Mouse (Mus musculus) forebrain, embryonic 10.5 days (tissue): Measurements from ENCODE around the gene 4930595D18Rik. TPM values are rescaled to one million over a fixed set of nuclear protein-coding genes. Genes with fewer than 3 reads are reported as not detected.

Source experiments
- DNase-seq: peaks from one replicate; pipeline ENCODE4 v3.0.0-alpha.2; 2017; ENCODE audit warnings: low spot score; ENCODE audit errors: extremely low spot score
- H3K27ac ChIP-seq: fragments of 300-500 bp; sonication (generic); 2 replicates; pipeline ENCODE4 v1.5.1; 2016; ENCODE audit warnings: mild to moderate bottlenecking
- H3K27me3 ChIP-seq: fragments of 300-500 bp; sonication (generic); 2 replicates; pipeline ENCODE4 v1.6.1; 2016; ENCODE audit warnings: mild to moderate bottlenecking; ENCODE audit not compliant: poor library complexity, severe bottlenecking
- H3K36me3 ChIP-seq: fragments of 300-500 bp; sonication (generic); replicated peaks from 2 replicates; pipeline ENCODE4 v1.6.1; 2016; ENCODE audit warnings: mild to moderate bottlenecking, moderate library complexity
- H3K4me1 ChIP-seq: fragments of 300-500 bp; sonication (generic); 2 replicates; pipeline ENCODE4 v1.6.1; 2016
- H3K4me3 ChIP-seq: fragments of 300-500 bp; sonication (generic); 2 replicates; pipeline ENCODE4 v1.5.1; 2016; ENCODE audit warnings: mild to moderate bottlenecking, moderate library complexity
- H3K9me3 ChIP-seq: fragments of 300-500 bp; sonication (generic); 2 replicates; pipeline ENCODE4 v1.6.1; 2016; ENCODE audit warnings: mild to moderate bottlenecking, moderate library complexity
- WGBS: fragments of 180-500 bp; shearing (Covaris S2); methylation state at CpG from one replicate; pipeline ENCODE4 v1.1.7; 2016; 5-methylcytosine and 5-hydroxymethylcytosine counted together
- polyA plus RNA-seq: library from polyadenylated mRNA; unstranded; fragments of >200 nt; fragmentation: Nextera tagmentation; extraction: Ambion mirVana; gene quantifications from 2 replicates; pipeline ENCODE4 v1.2.1, GENCODE M21; 2016

4930595D18Rik gene
- polyA plus RNA-seq, 1 experiment from 2014 or later = not detected

- Histone ChIP-seq H3K4me1 (peaks cover 27% of the 10 kb centered on the region), H3K36me3 (no peaks in the 10 kb centered on the region), H3K4me3 (no peak overlapping the region), H3K27ac (no peak overlapping the region), H3K27me3 (peaks cover 11% of the 10 kb centered on the region; the same call in 1 of the 2 replicates), H3K9me3 (no peaks in the 10 kb centered on the region)
- 69% methylated on average over 17 of the region's 17 CpGs for WGBS
- no peak for DNase-seq
Observed at GRCm38 (mm10) chr12:111149495-111150235, 34.6 kb downstream of the 4930595D18Rik start.

DNA sequence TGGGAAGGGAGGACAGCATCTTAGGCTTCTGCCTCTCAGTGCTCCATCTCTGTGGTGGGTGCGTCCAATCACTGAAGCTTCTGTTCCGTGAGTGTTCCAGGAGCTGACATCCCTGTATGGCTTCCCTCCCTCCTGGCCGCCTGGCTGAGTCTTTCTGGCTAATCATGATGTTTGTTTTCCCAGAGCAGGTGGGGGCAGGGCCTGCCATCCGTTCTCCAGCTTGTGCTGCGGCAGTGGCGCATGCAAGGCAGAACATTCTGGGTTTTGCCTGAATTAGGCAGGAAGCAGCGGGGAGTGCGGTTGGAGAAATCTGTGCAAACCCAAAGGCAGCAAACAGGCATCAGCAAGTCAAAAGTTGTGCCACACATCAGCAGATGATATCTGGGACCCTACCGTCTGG, 39.0 kb downstream of the 4930595D18Rik start:
- H3K9me3 ChIP-seq = no peaks in the 10 kb centered on the region
- 62% methylated on average over 9 of the region's 9 CpGs for whole genome bisulfite sequencing
- DNase-seq = no peak
- H3K4me1 ChIP-seq = peaks cover 44% of the 10 kb centered on the region
- H3K4me3 ChIP-seq = no peak overlapping the region
- no peaks in the 10 kb centered on the region for H3K36me3 ChIP-seq
- peaks cover 11% of the 10 kb centered on the region; the same call in 1 of the 2 replicates for H3K27me3 ChIP-seq
- peak overlapping the region; percentile 54 for H3K27ac ChIP-seq

DNA sequence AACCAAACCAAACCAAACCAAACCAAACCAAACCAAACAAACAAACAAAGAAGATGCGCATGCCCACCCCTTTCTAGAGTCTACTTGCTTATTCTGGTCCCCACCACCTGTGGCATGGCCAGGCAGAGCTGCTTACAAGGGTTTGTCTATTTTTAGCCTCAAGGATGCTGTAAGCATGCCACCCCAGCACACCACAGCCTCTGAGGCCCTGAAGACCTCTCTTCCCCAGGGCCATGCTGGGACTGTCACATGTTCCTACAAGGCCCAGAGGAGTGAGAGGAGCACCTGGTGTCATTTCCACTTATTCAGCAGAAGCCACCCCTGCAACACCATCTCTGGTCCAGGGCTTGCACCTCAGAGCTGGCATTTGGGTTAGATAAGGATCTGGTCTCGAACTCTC, 39.7 kb downstream of the 4930595D18Rik start:
- H3K27ac ChIP-seq = peak overlapping the region; percentile 54
- H3K27me3 ChIP-seq = peaks cover 9% of the 10 kb centered on the region; the same call in 1 of the 2 replicates
- no peaks in the 10 kb centered on the region for H3K9me3 ChIP-seq
- no peaks in the 10 kb centered on the region for H3K36me3 ChIP-seq
- H3K4me1 ChIP-seq = peaks cover 42% of the 10 kb centered on the region
- DNase-seq = no peak
- H3K4me3 ChIP-seq = no peak overlapping the region
- WGBS = 93% methylated on average over 2 of the region's 2 CpGs

DNA sequence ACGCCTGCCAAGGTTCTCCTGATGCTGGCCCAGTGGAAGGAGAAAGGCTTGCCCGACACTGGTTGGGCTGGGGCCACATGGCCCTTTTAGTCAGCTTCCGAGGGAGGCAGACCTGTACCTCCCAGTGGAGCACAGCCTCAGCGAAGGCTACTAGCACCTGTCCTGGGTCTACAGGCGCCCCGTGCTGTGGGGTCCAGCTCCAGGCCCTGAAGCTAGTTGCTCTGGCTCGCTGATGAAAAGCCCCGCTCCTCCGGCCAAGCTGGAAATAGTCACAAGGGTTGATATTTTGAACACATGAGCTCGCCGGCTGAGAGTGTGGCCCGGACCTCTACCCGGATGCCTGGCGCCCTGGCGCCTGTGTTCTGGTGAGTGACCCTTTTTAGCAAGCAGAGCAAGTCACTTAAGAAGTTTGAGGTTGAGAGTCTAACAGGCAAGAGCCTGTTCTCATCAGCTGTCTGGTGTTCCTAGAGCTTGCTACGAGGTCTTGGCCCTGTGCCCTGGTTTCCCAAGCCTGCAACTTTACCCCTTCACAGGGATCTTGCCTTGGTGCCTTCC, 40.7 kb downstream of the 4930595D18Rik start:
- 78% methylated on average over 16 of the region's 16 CpGs for WGBS
- DNase-seq = no peak
- H3K36me3 ChIP-seq = no peaks in the 10 kb centered on the region
- H3K4me3 ChIP-seq = peak overlapping the region; percentile 21; the same call in 1 of the 2 replicates
- H3K27ac ChIP-seq = peak overlapping the region; percentile 76
- no peaks in the 10 kb centered on the region for H3K27me3 ChIP-seq
- peaks cover 42% of the 10 kb centered on the region for H3K4me1 ChIP-seq
- H3K9me3 ChIP-seq = peaks cover 5% of the 10 kb centered on the region; the same call in 1 of the 2 replicates

GRCm38 (mm10) chr12:111143005-111143508, 41.2 kb downstream of the 4930595D18Rik start:
- DNase-seq = peak; percentile 46

DNA sequence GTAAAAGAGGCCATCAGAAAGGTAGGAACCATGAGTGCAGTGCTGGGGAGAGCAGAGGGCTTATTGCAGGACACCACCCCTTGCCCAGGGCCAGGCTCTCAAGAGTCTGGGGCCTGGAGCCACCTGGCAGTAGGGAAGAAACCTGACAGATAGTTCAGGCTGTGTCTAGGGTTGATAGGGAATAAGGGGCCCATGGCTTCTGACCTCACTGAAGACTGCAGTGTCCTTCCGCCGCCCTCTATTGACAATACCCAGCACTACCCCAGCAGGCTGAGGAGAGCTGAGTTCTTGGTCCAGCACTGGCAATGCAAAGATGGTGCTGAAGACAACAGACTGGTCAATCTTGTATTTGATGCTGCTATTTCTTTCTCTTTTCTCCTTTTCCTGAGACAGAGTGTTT, 47.2 kb downstream of the 4930595D18Rik start:
- DNase-seq = no peak
- Histone ChIP-seq H3K36me3 (no peaks in the 10 kb centered on the region), H3K4me3 (no peak overlapping the region), H3K4me1 (peaks cover 7% of the 10 kb centered on the region), H3K27me3 (no peaks in the 10 kb centered on the region), H3K9me3 (peaks cover 12% of the 10 kb centered on the region), H3K27ac (no peak overlapping the region)
- 62% methylated on average over 2 of the region's 2 CpGs for whole genome bisulfite sequencing

More at GRCm38 (mm10) chr12:111143005-111143508, 41.2 kb downstream of the 4930595D18Rik start:
- peak overlapping the region; percentile 21; the same call in 1 of the 2 replicates for H3K4me3 ChIP-seq
- peaks cover 5% of the 10 kb centered on the region; the same call in 1 of the 2 replicates for H3K9me3 ChIP-seq
- H3K27me3 ChIP-seq = no peaks in the 10 kb centered on the region
- peak overlapping the region; percentile 76 for H3K27ac ChIP-seq
- WGBS = 21% methylated on average over 12 of the region's 12 CpGs
- H3K4me1 ChIP-seq = peaks cover 42% of the 10 kb centered on the region
- no peaks in the 10 kb centered on the region for H3K36me3 ChIP-seq

DNA sequence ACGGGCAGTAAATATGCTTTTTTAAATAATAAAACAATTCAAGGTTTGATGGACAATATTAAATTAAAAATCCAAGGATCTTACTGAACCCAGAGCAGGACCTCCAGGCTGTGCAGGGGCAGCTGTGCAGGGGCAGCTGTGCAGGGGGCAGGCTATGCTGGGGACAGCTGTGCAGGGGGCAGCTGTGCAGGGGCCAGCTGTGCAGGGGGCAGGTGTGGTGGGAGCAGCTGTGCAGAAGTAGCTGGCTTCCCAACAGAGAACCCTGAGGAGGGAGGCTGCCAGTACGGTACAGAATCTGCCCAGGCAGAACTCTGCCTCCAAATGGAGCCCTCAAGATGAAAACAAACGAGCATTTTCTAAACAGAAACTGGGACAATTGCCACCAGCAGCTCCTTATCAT, 48.3 kb downstream of the 4930595D18Rik start:
- 81% methylated on average over 3 of the region's 3 CpGs for WGBS
- no peak for DNase-seq
- no peaks in the 10 kb centered on the region for H3K27me3 ChIP-seq
- peaks cover 12% of the 10 kb centered on the region for H3K9me3 ChIP-seq
- no peaks in the 10 kb centered on the region for H3K36me3 ChIP-seq
- H3K4me3 ChIP-seq = no peak overlapping the region
- H3K4me1 ChIP-seq = peaks cover 7% of the 10 kb centered on the region
- H3K27ac ChIP-seq = 0 out of 2 replicates have a peak overlapping the region, but pooled peaks have one; percentile 30

DNA sequence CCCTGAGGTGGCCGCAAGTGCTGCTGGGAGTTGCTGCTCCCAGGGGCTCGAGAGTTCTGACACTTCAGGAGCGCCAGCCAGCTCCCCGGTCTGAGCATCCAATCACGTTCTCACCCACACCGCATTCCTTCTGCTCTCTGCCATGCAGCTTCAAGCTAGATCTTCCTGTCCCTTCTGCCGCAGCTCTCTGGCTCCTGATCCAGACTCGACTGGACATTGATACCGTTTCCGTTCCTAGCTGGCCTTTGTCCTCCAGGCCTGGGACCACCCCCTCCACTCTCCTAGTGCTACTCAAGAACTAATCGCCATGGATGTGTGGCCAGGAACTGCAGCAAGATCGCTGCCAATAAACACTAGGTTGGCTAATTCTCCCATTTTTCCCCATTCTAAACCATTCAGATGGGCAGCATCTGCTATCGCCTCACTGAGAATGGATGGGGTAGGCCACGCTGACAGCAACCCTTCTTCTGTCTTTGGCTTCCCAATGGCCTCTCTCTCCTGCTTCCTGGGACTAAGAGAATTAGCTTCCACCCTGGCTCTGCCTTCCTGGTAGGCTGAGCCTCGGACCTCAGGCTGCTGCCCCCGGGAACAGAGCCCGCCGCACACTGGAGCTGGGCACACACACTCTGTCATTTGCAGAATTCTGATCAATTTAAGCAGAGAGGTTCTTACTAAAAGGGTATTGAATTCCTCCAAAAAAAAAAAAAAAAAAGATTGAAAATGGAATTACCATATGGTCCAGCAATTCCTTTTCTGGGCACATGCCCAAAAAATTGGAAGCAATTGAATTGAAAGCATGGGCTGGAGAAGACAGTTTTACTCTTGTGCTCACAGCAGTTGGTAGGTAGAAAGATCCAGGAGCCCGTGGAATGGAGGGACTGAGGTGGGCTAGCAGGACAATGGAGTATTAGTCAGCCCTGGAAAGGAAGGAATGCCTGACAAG, 49.2 kb downstream of the 4930595D18Rik start:
- Histone ChIP-seq H3K27ac (peak overlapping the region; percentile 44; the same call in 1 of the 2 replicates), H3K9me3 (peaks cover 12% of the 10 kb centered on the region)
- WGBS = 81% methylated on average over 19 of the region's 19 CpGs

DNA sequence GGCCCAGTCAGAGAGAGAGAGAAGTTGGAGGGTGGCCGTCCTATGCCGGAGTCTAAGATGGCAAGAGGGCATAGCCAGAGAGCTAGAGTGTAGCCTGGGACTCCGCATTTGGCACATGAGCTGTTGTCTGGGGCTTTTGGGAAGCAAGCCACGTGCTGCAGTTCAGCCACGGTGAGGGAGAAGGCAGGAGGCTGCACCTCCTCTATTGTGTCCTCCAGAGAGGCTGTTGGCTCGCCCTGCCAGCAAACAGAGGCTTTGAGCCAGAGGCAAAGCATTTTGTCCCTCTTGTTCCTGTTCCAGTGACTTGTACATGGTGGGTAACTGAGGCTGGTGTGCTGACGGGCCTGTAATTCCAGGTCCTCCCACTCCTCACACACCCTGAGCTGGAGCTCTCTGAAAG, 50.1 kb downstream of the 4930595D18Rik start:
- H3K4me3 ChIP-seq = no peak overlapping the region
- peaks cover 9% of the 10 kb centered on the region for H3K9me3 ChIP-seq
- no peaks in the 10 kb centered on the region for H3K27me3 ChIP-seq
- DNase-seq = no peak
- H3K4me1 ChIP-seq = peaks cover 7% of the 10 kb centered on the region
- 90% methylated on average over 7 of the region's 7 CpGs for WGBS
- no peaks in the 10 kb centered on the region for H3K36me3 ChIP-seq
- peak overlapping the region; percentile 44; the same call in 1 of the 2 replicates for H3K27ac ChIP-seq

More for the DNA sequence above, 49.2 kb downstream of the 4930595D18Rik start:
- no peaks in the 10 kb centered on the region for H3K36me3 ChIP-seq
- DNase-seq = no peak
- H3K27me3 ChIP-seq = no peaks in the 10 kb centered on the region
- H3K4me1 ChIP-seq = peaks cover 7% of the 10 kb centered on the region
- H3K4me3 ChIP-seq = no peak overlapping the region

- Histone ChIP-seq H3K4me1 (no peaks in the 10 kb centered on the region), H3K4me3 (no peak overlapping the region), H3K27me3 (no peaks in the 10 kb centered on the region), H3K36me3 (peaks cover 8% of the 10 kb centered on the region), H3K27ac (no peak overlapping the region), H3K9me3 (peaks cover 6% of the 10 kb centered on the region; the same call in 1 of the 2 replicates)
- no peak for DNase-seq
- WGBS = 85% methylated on average over 6 of the region's 6 CpGs
Observed at GRCm38 (mm10) chr12:111125666-111126065, 58.6 kb downstream of the 4930595D18Rik start.

GRCm38 (mm10) chr12:111124601-111125260, 59.6 kb downstream of the 4930595D18Rik start:
- Histone ChIP-seq H3K36me3 (peaks cover 16% of the 10 kb centered on the region), H3K27ac (no peak overlapping the region), H3K4me3 (no peak overlapping the region), H3K9me3 (peaks cover 6% of the 10 kb centered on the region; the same call in 1 of the 2 replicates), H3K4me1 (no peaks in the 10 kb centered on the region), H3K27me3 (no peaks in the 10 kb centered on the region)
- 88% methylated on average over 14 of the region's 14 CpGs for WGBS
- no peak for DNase-seq
